Mouse (Mus musculus) cerebellum, postnatal 10 days (tissue): ENCODE measurements around the gene Gdf2.
A peak's percentile ranks its signal among the peaks of the same experiment; 100 is the strongest.

Experiments used
- DNase-seq, 2 experiments: peaks; one replicate each; pipeline ENCODE4 v3.0.0; 2021; ENCODE audit warnings: mixed read lengths in 2 of 2

Gdf2 gene

GRCm38 (mm10) chr14:33958186-33958585 is 17.3 kb downstream of the Gdf2 start:
- DNase-seq: peak in 1 of 2 experiments; percentile 49

GRCm38 (mm10) chr14:33958841-33959240 is 18.0 kb downstream of the Gdf2 start:
- DNase-seq: peak; percentile 53 to 57

GRCm38 (mm10) chr14:33959341-33959740 is 18.5 kb downstream of the Gdf2 start:
- peak; percentile 85 to 90 for DNase-seq

DNA sequence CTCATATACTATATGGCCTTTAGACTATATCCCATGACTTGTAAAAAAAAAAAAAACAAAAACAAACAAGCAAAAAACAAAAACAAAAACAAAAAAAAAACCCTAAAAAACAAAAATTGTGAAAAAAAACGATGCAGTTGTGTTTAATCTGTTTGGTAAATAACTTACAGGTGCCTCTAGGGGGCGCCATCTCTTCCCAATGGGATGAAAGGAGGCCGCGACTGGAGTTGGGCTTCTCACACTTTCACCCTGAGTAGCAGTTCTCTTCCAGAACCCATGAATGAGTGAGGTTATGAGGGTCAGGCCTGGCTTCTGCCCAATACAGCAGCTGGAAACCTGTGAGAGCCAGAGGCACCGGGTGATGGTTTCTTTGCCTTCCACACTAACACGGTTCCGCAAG is 24.8 kb downstream of the Gdf2 start:
- peak in 1 of 2 experiments; percentile 57 for DNase-seq

DNA sequence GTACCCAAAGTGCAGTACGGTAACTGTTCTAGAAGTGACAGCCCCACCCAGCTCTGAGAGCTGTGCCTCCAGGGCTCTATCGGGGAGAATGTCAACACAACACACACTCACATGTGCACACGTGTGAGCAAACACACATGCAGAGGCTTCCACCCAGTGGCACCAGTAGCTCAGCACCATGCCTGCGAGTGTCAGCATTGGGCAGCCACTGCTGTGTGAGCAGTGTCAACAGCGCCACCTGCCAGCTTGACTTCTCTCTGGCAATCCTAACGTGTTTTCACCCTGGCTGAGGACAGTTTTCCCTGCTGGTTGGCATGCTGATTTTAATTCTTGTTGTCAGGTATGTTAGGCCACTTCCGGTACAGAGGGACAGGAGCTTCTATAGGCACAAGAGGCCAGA is 31.8 kb downstream of the Gdf2 start:
- DNase-seq: peak; percentile 65

GRCm38 (mm10) chr14:33974752-33975151 is 33.9 kb downstream of the Gdf2 start:
- DNase-seq: no peak

GRCm38 (mm10) chr14:33977748-33978147 is 36.9 kb downstream of the Gdf2 start:
- DNase-seq: peak; percentile 56 to 69

DNA sequence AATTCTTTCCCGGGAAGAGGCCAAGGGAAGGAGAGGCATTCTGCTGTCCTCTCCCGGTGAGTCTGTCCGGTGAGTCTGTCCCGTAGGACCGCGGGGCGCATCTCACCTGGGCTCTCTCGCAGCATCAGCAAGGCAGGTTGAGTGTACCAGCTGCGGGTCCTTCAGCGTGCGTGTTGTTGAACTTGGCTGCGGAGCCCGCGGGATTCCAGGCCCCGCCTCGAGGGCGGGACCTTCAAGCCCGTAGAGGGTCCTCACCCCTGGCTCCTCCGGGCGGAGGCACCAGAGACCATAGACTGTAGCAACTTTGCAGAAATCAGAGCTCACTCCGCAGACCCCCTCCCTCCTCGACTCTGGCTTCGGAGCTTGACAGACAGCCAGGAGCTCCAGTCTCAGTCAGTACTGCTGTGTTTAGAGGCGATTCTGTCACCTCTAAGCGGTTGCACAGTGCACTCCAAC is 37.8 kb downstream of the Gdf2 start, which contains the start of gene Zfp488:
Gene Zfp488, minus strand, starts transcription at position 161 of the 456 bp plus-strand sequence.
- DNase-seq: peak; percentile 67 to 73

DNA sequence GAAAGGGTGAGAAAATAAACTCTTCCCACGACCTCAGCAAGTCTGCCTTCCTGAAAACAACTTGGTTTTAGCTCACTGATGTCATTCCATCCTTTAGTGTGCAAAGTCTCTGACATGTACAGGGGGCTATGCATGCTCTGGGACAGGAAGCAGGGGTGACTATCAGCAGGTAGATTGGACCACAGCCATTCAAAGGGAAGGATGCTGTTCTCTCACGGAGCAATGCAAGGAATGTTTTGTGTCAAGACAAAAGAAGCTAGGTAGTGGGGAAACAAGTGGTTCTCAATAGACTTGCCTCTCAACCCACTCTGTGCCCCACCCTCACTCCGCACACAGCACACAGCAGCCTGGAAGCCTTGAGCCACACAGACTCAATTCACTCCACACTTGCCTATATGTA is 48.4 kb downstream of the Gdf2 start:
- no peak for DNase-seq

- peak; percentile 84 to 91 for DNase-seq
These were observed 51.1 kb downstream of the Gdf2 start for GRCm38 (mm10) chr14:33991971-33992370.

- DNase-seq: no peak
These were observed 52.2 kb downstream of the Gdf2 start for GRCm38 (mm10) chr14:33993051-33993450.

DNA sequence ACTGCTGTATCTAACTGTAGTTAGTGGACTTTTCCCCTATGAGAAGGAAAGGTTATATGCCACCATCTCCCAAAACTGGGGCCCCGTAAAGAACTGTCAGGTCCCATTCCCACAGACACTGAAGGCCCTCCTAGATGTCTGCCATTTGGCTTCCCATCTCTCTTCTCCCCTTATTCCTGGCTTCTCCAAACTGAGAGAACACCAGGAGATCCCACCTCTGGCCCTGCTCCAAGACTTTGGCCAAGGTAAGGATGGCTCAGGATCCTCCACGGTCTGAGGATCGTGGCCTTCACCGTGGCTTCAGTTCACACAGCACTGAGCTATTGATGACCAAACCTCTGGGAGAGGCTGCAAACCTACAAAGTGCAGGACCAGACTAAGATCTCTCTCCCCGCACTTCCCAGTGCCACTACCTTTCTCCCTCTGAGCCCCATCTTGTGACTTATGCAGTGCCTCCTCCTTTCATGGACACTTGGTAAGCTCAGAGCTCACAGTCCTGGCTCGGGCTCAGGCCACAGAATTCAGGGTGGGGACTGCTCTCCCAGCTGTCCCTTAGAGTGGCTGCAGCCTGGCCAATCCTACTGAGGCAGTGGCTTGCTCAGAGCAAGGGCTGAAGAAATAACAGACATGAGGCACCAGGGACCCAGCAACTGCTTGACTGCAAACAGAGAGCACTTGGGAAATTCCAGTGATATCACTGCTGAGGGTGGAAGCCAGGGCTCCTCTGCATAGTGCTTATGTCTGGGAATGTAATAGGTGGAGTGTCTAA is 52.9 kb downstream of the Gdf2 start:
- DNase-seq: no peak
